Mouse (Mus musculus) common myeloid progenitor, adult 5-6 weeks (primary cell): ENCODE measurements around the gene Olr1. TPM values are rescaled to one million over a fixed set of nuclear protein-coding genes. Genes with fewer than 3 reads are reported as not detected.

ENCODE experiments used
- ATAC-seq: replicated peaks from 2 replicates; pipeline ENCODE4 v1.8.0; 2016; ENCODE audit warnings: low read depth, mild to moderate bottlenecking, moderate TSS enrichment, inconsistent platforms; ENCODE audit not compliant: poor library complexity, severe bottlenecking
- total RNA-seq: library from RNA; stranded (forward); fragments of 200-1000, 187-1606 nt; gene quantifications from 2 replicates; pipeline ENCODE4 v1.2.3, GENCODE M21; 2017

The Olr1 gene
- total RNA-seq, result 0.82 and 1.1 TPM in 2 replicates

DNA sequence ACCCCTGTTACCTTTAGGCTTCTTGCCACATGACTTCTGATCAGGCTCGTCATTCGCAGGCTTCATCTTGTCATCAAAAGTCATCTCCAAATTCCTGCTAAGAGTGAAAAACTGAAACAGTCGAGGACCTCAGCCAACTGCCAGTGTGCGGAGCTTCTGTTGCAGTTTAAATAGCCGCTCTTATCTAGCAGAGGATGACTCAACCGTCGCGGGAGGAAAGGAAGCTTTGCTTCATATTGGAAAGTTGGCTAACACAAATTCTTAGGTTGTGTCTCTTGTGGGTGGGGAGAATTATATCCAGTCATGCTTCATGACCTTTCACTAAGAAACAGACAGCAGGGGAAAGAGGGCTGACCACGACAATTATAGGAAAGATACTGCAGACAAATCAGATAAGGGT lies at the start of gene Olr1:
Gene Olr1 (minus strand): TSS at position 142 of the 400 bp plus-strand sequence.
- ATAC-seq, result peak; percentile 52; the same call in 1 of the 2 replicates

GRCm38 (mm10) chr6:129548009-129548408 lies 41.0 kb upstream of the Olr1 start:
- peak; percentile 54 for ATAC-seq

DNA sequence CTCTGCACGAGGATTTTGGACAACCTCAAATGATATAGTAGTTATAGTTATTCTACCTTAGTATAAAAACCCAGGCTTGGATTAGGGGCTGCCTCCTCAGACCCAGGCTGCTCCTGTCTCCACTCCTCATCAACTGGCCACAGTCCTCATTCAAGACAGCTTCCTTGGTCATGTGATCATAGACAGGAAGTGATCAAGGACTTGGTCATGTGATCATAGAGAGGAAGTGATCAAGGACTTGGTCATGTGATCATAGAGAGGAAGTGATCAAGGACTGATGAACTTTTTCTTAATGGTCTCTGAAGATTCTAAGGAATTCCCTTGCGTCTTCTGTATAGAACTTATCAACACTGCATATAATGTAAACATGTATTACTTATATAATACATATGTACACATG lies 40.3 kb upstream of the Olr1 start:
- ATAC-seq, result no peak

GRCm38 (mm10) chr6:129543709-129544606 lies 37.0 kb upstream of the Olr1 start:
- ATAC-seq, result peak; percentile 75

DNA sequence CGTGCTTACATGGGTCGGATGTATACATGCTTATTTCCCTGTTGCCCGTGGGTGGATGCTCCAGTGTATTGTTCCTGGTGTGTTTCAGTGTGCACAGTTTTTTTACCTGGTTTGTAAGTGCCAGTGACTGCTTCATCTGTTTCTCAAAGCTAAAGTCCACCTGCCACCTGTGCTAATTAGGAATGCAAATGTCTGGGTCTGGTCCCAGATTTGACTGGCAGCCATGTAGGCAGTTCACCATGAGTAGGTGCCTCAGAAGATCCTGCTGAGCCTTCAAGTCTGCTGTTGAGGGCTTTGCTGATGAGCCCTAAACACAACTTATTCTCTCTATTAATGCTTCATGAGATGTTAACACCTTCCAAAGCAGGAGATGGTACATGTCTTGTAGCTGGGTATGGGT lies 35.6 kb upstream of the Olr1 start:
- no peak for ATAC-seq

DNA sequence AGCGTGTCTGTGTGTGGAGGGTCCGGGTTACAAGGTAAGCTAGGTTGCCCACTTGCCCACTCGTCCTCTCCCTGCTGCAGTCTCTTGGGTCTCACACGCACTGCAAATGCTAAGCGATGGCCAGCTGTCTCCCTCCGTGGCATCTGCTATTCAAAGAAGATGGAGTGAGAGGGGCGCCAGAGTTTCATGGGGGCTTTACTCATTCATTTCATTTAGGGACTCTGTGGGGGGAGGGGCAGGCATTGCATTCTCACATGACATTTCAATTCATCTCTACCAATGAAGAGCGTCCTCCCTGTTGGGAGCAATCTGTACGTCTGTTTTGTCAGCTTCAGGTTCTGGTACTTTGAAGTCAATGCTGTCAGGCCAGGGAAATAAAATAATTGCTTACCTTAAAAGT lies 35.0 kb upstream of the Olr1 start:
- no peak for ATAC-seq

GRCm38 (mm10) chr6:129538555-129538954 lies 31.6 kb upstream of the Olr1 start:
- ATAC-seq, result no peak

DNA sequence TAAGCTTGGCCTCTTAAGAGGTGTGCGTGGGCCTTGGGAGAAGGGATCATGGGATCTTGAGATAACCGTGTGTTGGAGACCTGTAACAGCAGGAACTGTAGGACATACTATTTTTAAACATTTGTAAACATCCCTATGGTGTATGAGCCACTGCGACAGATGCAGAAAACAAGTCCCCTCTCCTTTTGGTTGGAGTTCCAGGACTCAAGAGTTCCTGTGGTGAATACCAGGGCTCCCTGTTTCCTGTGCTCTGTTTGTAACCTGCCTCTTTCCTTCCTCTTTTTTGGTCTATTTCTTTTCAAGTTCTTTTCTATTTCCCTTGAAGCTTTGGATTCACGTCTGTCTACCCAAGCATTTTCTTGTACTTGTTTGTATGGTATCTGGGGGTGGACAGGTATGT lies 28.8 kb upstream of the Olr1 start:
- peak; percentile 30; the same call in 1 of the 2 replicates for ATAC-seq

- ATAC-seq, result no peak
Measured at GRCm38 (mm10) chr6:129534627-129535190, 27.7 kb upstream of the Olr1 start.

- ATAC-seq, result peak; percentile 9; the same call in 1 of the 2 replicates
Measured at GRCm38 (mm10) chr6:129534057-129534456, 27.1 kb upstream of the Olr1 start.

- ATAC-seq, result peak; percentile 62
Measured at GRCm38 (mm10) chr6:129532942-129533860, 26.2 kb upstream of the Olr1 start, which contains the start of gene Gabarapl1. Gabarapl1 (plus strand) TSS chr6:129533160.

DNA sequence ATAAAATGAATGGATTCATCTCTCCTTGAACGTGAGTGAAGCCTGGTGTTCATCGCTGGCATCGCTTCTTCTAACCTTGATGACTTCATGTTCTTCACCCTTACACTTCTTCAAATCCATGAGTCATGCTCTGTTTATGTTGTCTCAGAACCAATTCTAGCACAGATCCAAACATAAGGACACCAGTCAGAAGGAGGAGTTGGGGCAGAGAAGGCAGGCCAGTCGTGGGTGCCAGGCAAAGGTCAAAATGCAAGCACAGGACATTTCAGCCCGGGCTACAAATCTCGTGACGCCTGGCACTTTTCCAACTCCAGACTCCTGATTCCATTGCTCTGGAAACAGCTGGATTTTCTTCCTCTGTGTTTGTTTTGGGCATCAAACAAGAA lies 25.6 kb upstream of the Olr1 start:
- ATAC-seq, result peak; percentile 6; the same call in 1 of the 2 replicates

DNA sequence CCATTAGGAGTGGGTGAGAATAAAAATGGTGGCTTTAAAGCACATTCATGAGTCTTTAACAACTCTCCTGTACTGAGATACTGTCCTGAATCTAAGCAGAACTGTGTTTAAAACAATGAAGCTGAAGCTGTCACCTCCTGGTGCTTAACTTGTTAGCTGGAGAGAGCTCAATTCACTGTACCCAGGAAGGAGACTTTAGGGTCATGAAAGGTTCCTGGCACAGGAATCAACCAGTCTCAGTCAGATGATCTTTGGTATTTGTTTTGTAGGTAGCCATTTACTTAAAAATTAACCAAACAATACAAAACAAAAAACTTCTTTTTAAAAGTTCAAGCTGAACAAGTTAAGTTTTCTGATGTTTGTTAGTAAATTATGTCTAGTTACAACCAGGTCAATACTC lies 23.3 kb upstream of the Olr1 start:
- ATAC-seq, result no peak

DNA sequence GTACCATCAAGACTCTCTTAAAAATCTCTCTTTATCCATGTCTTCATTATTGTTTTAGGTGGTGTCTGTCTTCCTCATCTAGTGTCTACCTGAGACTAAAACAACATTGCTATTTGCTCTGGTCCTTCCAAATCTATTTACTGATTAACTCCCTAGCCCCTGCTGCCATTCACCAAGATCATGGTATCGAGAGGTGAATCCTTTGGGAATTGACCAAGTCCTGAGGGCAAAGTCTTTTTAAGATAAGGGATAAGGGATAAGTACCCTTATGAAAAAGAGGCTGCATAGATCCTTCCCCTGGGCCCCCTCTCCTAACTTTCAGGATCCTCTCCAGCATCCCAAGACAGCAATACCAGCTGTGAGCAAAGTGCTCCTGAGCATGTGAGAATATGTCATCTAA lies 22.6 kb upstream of the Olr1 start:
- no peak for ATAC-seq

- ATAC-seq, result no peak
Measured at GRCm38 (mm10) chr6:129527416-129527815, 20.5 kb upstream of the Olr1 start.

DNA sequence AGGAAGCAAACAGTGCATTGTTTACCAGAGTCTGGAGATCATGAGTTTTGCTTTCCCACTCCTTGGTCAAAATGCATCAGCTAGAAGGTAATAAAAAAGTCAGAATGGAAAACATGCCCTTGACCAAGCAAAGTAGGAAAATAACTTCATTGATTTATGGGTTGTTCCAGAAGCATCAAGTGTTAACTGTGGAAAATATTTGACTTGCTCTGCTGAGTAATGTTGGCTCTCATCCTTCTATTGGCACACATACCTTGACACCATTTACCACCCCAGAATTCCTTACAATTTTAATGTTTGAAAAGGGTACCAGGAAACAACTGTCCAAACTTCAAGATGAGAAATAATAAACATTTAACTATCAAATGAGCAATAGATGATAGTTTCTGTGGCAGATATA lies 19.1 kb upstream of the Olr1 start:
- no peak for ATAC-seq

DNA sequence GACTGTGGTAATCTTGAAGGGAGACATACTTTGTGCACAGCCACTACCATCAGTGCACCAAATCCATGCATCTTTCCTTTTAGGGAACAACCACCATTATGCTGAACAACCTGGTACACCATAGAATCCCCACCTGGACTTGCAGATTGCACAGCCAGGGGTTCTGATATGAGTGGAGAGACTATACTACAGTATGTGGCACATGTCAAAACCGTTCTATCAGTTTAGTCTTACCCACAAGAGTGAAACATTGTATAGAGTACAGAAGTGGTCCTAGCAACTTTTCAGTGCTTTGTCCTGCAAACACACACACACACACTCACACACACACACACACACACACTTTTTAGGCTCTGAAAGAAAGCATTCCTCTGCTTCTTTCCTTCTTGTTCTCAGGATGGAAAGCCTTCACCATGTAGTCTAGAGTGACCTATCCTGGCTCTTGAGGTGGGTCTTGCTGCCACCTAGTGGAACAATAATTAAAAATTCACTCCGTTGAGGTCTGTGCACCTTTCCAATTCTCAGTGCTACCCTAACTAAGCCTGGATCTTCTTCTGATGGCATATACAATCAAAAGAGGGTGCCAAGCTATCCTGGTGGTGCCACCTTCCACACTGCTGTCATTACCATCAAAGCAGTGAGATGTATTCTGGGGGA lies 10.9 kb upstream of the Olr1 start:
- peak; percentile 89 for ATAC-seq

GRCm38 (mm10) chr6:129516388-129516787 lies 9.4 kb upstream of the Olr1 start:
- ATAC-seq, result no peak

GRCm38 (mm10) chr6:129515068-129515467 lies 8.1 kb upstream of the Olr1 start:
- 0 out of 2 replicates have a peak, but pooled peaks have one; percentile 7 for ATAC-seq

DNA sequence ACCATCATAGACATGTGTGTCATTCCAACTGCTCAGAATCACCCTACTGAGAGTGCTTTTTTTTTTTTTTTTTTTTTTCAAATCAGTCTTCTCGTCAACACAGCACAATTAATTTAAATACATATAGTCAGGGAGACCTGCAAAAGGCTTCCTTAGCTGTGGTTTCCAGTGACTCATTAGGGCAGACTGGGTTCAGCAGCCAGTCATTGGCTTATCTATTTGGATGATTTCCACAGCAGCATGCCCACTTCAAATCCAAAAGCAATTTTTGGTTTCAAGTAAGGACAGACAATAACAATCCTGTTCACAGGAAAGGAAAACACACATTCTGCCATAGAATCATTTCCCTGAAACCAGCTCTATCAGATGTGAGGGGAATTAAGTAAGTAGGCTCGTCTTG lies 7.4 kb upstream of the Olr1 start:
- ATAC-seq, result peak; percentile 33; the same call in 1 of the 2 replicates
